Mouse (Mus musculus): ENCODE results near the gene Zc3h4.
A peak's percentile ranks its signal among the peaks of the same experiment; 100 is the strongest.

Zc3h4 gene

GRCm38 (mm10) chr7:16392923-16393322, 7.8 kb upstream of the Zc3h4 start:
- no peak for DNase-seq (ENCODE audit: low read depth, low spot score)
- H3K36me3 ChIP-seq (ENCODE audit: control insufficient read depth, insufficient read depth, low read length, poor library complexity, severe bottlenecking), result no peaks in the 10 kb centered on the region
- H3K27me3 ChIP-seq (ENCODE audit: control insufficient read depth, insufficient read depth, low read length, poor library complexity, severe bottlenecking), result no peaks in the 10 kb centered on the region

GRCm38 (mm10) chr7:16395944-16396343, 4.8 kb upstream of the Zc3h4 start:
- DNase-seq (ENCODE audit: low read depth, low spot score), result peak; percentile 75
- Histone ChIP-seq H3K27me3 (ENCODE audit: control insufficient read depth, insufficient read depth, low read length, poor library complexity, severe bottlenecking) (no peaks in the 10 kb centered on the region), H3K36me3 (ENCODE audit: control insufficient read depth, insufficient read depth, low read length, poor library complexity, severe bottlenecking) (no peaks in the 10 kb centered on the region)

GRCm38 (mm10) chr7:16397465-16397864, 3.2 kb upstream of the Zc3h4 start:
- no peak for DNase-seq (ENCODE audit: low read depth, low spot score)
- Histone ChIP-seq H3K36me3 (ENCODE audit: control insufficient read depth, insufficient read depth, low read length, poor library complexity, severe bottlenecking) (no peaks in the 10 kb centered on the region), H3K27me3 (ENCODE audit: control insufficient read depth, insufficient read depth, low read length, poor library complexity, severe bottlenecking) (no peaks in the 10 kb centered on the region)

GRCm38 (mm10) chr7:16398387-16399050, 2.2 kb upstream of the Zc3h4 start:
- peaks cover 2% of the 10 kb centered on the region; the same call in 1 of the 2 replicates for H3K36me3 ChIP-seq (ENCODE audit: control insufficient read depth, insufficient read depth, low read length, poor library complexity, severe bottlenecking)
- H3K27me3 ChIP-seq (ENCODE audit: control insufficient read depth, insufficient read depth, low read length, poor library complexity, severe bottlenecking), result no peaks in the 10 kb centered on the region
- DNase-seq (ENCODE audit: low read depth, low spot score), result peak; percentile 30

GRCm38 (mm10) chr7:16399098-16399819, 1.5 kb upstream of the Zc3h4 start:
- Histone ChIP-seq H3K36me3 (ENCODE audit: control insufficient read depth, insufficient read depth, low read length, poor library complexity, severe bottlenecking) (peaks cover 2% of the 10 kb centered on the region; the same call in 1 of the 2 replicates), H3K27me3 (ENCODE audit: control insufficient read depth, insufficient read depth, low read length, poor library complexity, severe bottlenecking) (no peaks in the 10 kb centered on the region)
- peak; percentile 90 for DNase-seq (ENCODE audit: low read depth, low spot score)

GRCm38 (mm10) chr7:16399820-16400688, 656 bp upstream of the Zc3h4 start:
- Histone ChIP-seq H3K36me3 (ENCODE audit: control insufficient read depth, insufficient read depth, low read length, poor library complexity, severe bottlenecking) (peaks cover 2% of the 10 kb centered on the region; the same call in 1 of the 2 replicates), H3K27me3 (ENCODE audit: control insufficient read depth, insufficient read depth, low read length, poor library complexity, severe bottlenecking) (no peaks in the 10 kb centered on the region)
- DNase-seq (ENCODE audit: low read depth, low spot score), result peak; percentile 99

GRCm38 (mm10) chr7:16401991-16402431, 1.3 kb downstream of the Zc3h4 start:
- Histone ChIP-seq H3K36me3 (ENCODE audit: control insufficient read depth, insufficient read depth, low read length, poor library complexity, severe bottlenecking) (peaks cover 2% of the 10 kb centered on the region; the same call in 1 of the 2 replicates), H3K27me3 (ENCODE audit: control insufficient read depth, insufficient read depth, low read length, poor library complexity, severe bottlenecking) (no peaks in the 10 kb centered on the region)
- DNase-seq (ENCODE audit: low read depth, low spot score), result peak; percentile 49

- no peak for DNase-seq (ENCODE audit: low read depth, low spot score)
- Histone ChIP-seq H3K27me3 (ENCODE audit: control insufficient read depth, insufficient read depth, low read length, poor library complexity, severe bottlenecking) (no peaks in the 10 kb centered on the region), H3K36me3 (ENCODE audit: control insufficient read depth, insufficient read depth, low read length, poor library complexity, severe bottlenecking) (peaks cover 2% of the 10 kb centered on the region; the same call in 1 of the 2 replicates)
Measured at GRCm38 (mm10) chr7:16402449-16402848, 1.7 kb downstream of the Zc3h4 start.

GRCm38 (mm10) chr7:16402968-16403948, 2.5 kb downstream of the Zc3h4 start:
- peaks cover 2% of the 10 kb centered on the region; the same call in 1 of the 2 replicates for H3K36me3 ChIP-seq (ENCODE audit: control insufficient read depth, insufficient read depth, low read length, poor library complexity, severe bottlenecking)
- H3K27me3 ChIP-seq (ENCODE audit: control insufficient read depth, insufficient read depth, low read length, poor library complexity, severe bottlenecking), result no peaks in the 10 kb centered on the region
- DNase-seq (ENCODE audit: low read depth, low spot score), result peak; percentile 60

- Histone ChIP-seq H3K36me3 (ENCODE audit: control insufficient read depth, insufficient read depth, low read length, poor library complexity, severe bottlenecking) (peaks cover 2% of the 10 kb centered on the region; the same call in 1 of the 2 replicates), H3K27me3 (ENCODE audit: control insufficient read depth, insufficient read depth, low read length, poor library complexity, severe bottlenecking) (no peaks in the 10 kb centered on the region)
- DNase-seq (ENCODE audit: low read depth, low spot score), result no peak
Measured at GRCm38 (mm10) chr7:16404315-16405072, 3.8 kb downstream of the Zc3h4 start.

GRCm38 (mm10) chr7:16405073-16405455, 4.4 kb downstream of the Zc3h4 start:
- Histone ChIP-seq H3K36me3 (ENCODE audit: control insufficient read depth, insufficient read depth, low read length, poor library complexity, severe bottlenecking) (peaks cover 2% of the 10 kb centered on the region; the same call in 1 of the 2 replicates), H3K27me3 (ENCODE audit: control insufficient read depth, insufficient read depth, low read length, poor library complexity, severe bottlenecking) (no peaks in the 10 kb centered on the region)
- no peak for DNase-seq (ENCODE audit: low read depth, low spot score)

GRCm38 (mm10) chr7:16405516-16406351, 5.0 kb downstream of the Zc3h4 start:
- Histone ChIP-seq H3K27me3 (ENCODE audit: control insufficient read depth, insufficient read depth, low read length, poor library complexity, severe bottlenecking) (no peaks in the 10 kb centered on the region), H3K36me3 (ENCODE audit: control insufficient read depth, insufficient read depth, low read length, poor library complexity, severe bottlenecking) (peaks cover 2% of the 10 kb centered on the region; the same call in 1 of the 2 replicates)
- DNase-seq (ENCODE audit: low read depth, low spot score), result peak; percentile 45

All from splenic B cell, adult 2 months (primary cell).